Mouse (Mus musculus) erythroblast, embryonic 14.5 days (primary cell): ENCODE results near the gene Kcnk10.

Experiments
- GATA1 ChIP-seq: IDR thresholded peaks from 2 replicates; pipeline ENCODE4 v1.6.1; 2012; ENCODE audit warnings: low read length, inconsistent platforms, mixed read lengths
- TAL1 ChIP-seq: IDR thresholded peaks from 3 replicates; pipeline ENCODE4 v1.6.1; 2012; ENCODE audit warnings: low read length, inconsistent platforms, mixed read lengths

DNA sequence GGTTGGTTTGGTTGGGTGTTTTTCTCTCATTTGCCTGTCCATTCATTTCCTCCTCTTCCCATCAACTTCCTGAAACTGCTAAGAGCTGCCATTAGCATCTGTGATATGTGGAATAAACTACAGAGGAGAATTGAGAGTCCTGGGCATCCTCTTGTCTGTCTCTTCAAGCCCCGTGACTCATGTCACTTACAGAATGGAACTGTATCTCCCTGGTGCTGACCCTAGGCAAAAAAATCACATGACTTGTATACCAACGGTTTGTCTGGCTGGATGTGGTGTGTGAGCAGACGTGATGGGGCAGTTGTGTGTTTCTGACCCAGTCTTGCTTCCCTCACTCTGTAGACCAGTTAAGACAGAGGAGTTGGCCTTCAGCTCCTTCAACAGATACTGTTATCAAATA is 134.4 kb downstream of the Kcnk10 start:
- no peak for TF ChIP-seq TAL1
- TF ChIP-seq GATA1 = no peak
